Mouse (Mus musculus) MEL (cell line): ENCODE results near the gene Hcfc2. TPM values are rescaled to one million over a fixed set of nuclear protein-coding genes. Genes with fewer than 3 reads are reported as not detected.

Source experiments
- DNase-seq: peaks from one replicate; pipeline ENCODE4 v3.0.0; 2011; ENCODE audit warnings: low read depth, low spot score
- H3K27ac ChIP-seq: 2 replicates; pipeline ENCODE4 v1.5.1; 2012; ENCODE audit warnings: low read depth, mild to moderate bottlenecking, control low read depth, low read length, moderate library complexity; ENCODE audit not compliant: control insufficient read depth
- H3K27me3 ChIP-seq, 2 experiments: fragments of 150-350 bp in 1 of 2; sonication (generic) in 1 of 2; 2 replicates each; pipeline ENCODE4 v1.6.1; 2012; ENCODE audit warnings: low read length in 2 of 2, mild to moderate bottlenecking in 2 of 2, improper control_type of control experiment in 1 of 2, moderate library complexity in 1 of 2; ENCODE audit not compliant: insufficient read depth in 2 of 2, control insufficient read depth in 1 of 2
- H3K36me3 ChIP-seq, 2 experiments: 2 replicates each; pipeline ENCODE4 v1.6.1; 2012 to 2014; ENCODE audit warnings: low read length in 2 of 2, improper control_type of control experiment in 1 of 2, inconsistent platforms in 1 of 2, mild to moderate bottlenecking in 1 of 2; ENCODE audit not compliant: insufficient read depth in 2 of 2, control insufficient read depth in 1 of 2
- H3K4me1 ChIP-seq, 2 experiments: fragments of 150-350 bp in 1 of 2; sonication (generic) in 1 of 2; 2 replicates each; pipeline ENCODE4 v1.6.1; 2012; ENCODE audit warnings: low read length in 2 of 2, improper control_type of control experiment in 1 of 2, mild to moderate bottlenecking in 1 of 2; ENCODE audit not compliant: insufficient read depth in 2 of 2, control insufficient read depth in 1 of 2
- H3K4me3 ChIP-seq, 2 experiments: fragments of 150-350 bp in 1 of 2; sonication (generic) in 1 of 2; 2 replicates each; pipeline ENCODE4 v1.5.1; 2012; ENCODE audit warnings: low read depth in 2 of 2, low read length in 2 of 2, mild to moderate bottlenecking in 2 of 2, moderate library complexity in 2 of 2, control low read depth in 1 of 2, improper control_type of control experiment in 1 of 2; ENCODE audit not compliant: control insufficient read depth in 1 of 2, insufficient read depth in 1 of 2
- H3K79me2 ChIP-seq: 2 replicates; pipeline ENCODE4 v1.6.1; 2012; ENCODE audit warnings: mild to moderate bottlenecking, low read length, moderate library complexity; ENCODE audit not compliant: control insufficient read depth, poor library complexity, insufficient read depth
- H3K9ac ChIP-seq: 2 replicates; pipeline ENCODE4 v1.6.1; 2012; ENCODE audit warnings: low read depth, mild to moderate bottlenecking, control low read depth, low read length, moderate library complexity; ENCODE audit not compliant: control insufficient read depth, poor library complexity, severe bottlenecking
- H3K9me3 ChIP-seq: fragments of 150-350 bp; sonication (generic); replicated peaks from 2 replicates; pipeline ENCODE4 v1.6.1; 2012; ENCODE audit warnings: mild to moderate bottlenecking, low read length, improper control_type of control experiment, moderate library complexity; ENCODE audit not compliant: insufficient read depth
- BHLHE40 ChIP-seq: IDR thresholded peaks from 2 replicates; pipeline ENCODE4 v1.6.1; 2012; ENCODE audit warnings: low read depth, mild to moderate bottlenecking, inconsistent platforms, low read length, improper control_type of control experiment, borderline replicate concordance
- CHD1 ChIP-seq: IDR thresholded peaks from 2 replicates; pipeline ENCODE4 v1.6.1; 2012; ENCODE audit warnings: low read depth, mild to moderate bottlenecking, inconsistent platforms, low read length, improper control_type of control experiment
- CHD2 ChIP-seq: IDR thresholded peaks from 2 replicates; pipeline ENCODE4 v1.6.1; 2011; ENCODE audit warnings: low read length, improper control_type of control experiment
- EP300 ChIP-seq, 2 experiments: IDR thresholded peaks; 2 replicates each; pipeline ENCODE4 v1.6.1; 2011; ENCODE audit warnings: improper control_type of control experiment in 2 of 2, low read length in 2 of 2, low read depth in 1 of 2, mild to moderate bottlenecking in 1 of 2
- ETS1 ChIP-seq: IDR thresholded peaks from 2 replicates; pipeline ENCODE4 v1.6.1; 2012; ENCODE audit warnings: low read depth, mild to moderate bottlenecking, inconsistent platforms, low read length, improper control_type of control experiment, moderate library complexity
- GABPA ChIP-seq: IDR thresholded peaks from 2 replicates; pipeline ENCODE4 v1.6.1; 2012; ENCODE audit warnings: low read depth, mild to moderate bottlenecking, inconsistent platforms, low read length, improper control_type of control experiment, moderate library complexity
- HCFC1 ChIP-seq: IDR thresholded peaks from 2 replicates; pipeline ENCODE4 v1.6.1; 2012; ENCODE audit warnings: low read depth, mild to moderate bottlenecking, inconsistent platforms, low read length, improper control_type of control experiment, moderate library complexity
- JUND ChIP-seq: IDR thresholded peaks from 2 replicates; pipeline ENCODE4 v1.6.1; 2011; ENCODE audit warnings: low read depth, mild to moderate bottlenecking, improper control_type of control experiment, low read length
- KAT2A ChIP-seq: conservative IDR thresholded peaks from 2 replicates; pipeline ENCODE4 v1.6.1; 2012; ENCODE audit warnings: low read depth, low read length, improper control_type of control experiment, inconsistent platforms
- MAX ChIP-seq: IDR thresholded peaks from 2 replicates; pipeline ENCODE4 v1.6.1; 2011; ENCODE audit warnings: low read length, improper control_type of control experiment
- MAZ ChIP-seq: IDR thresholded peaks from 2 replicates; pipeline ENCODE4 v1.6.1; 2012; ENCODE audit warnings: low read depth, mild to moderate bottlenecking, inconsistent platforms, low read length, improper control_type of control experiment
- MXI1 ChIP-seq: IDR thresholded peaks from 2 replicates; pipeline ENCODE4 v1.6.1; 2011; ENCODE audit warnings: mild to moderate bottlenecking, low read depth, low read length, improper control_type of control experiment
- NRF1 ChIP-seq: IDR thresholded peaks from 2 replicates; pipeline ENCODE4 v1.6.1; 2014; ENCODE audit warnings: low read depth, mild to moderate bottlenecking, inconsistent platforms, low read length, improper control_type of control experiment, moderate library complexity; ENCODE audit not compliant: poor library complexity, insufficient read depth, severe bottlenecking
- POLR2AphosphoS2 ChIP-seq: IDR thresholded peaks from 2 replicates; pipeline ENCODE4 v1.6.1; 2011; ENCODE audit warnings: low read length, improper control_type of control experiment
- RAD21 ChIP-seq: IDR thresholded peaks from 2 replicates; pipeline ENCODE4 v1.6.1; 2011; ENCODE audit warnings: mild to moderate bottlenecking, low read depth, low read length, improper control_type of control experiment
- SIN3A ChIP-seq: IDR thresholded peaks from 2 replicates; pipeline ENCODE4 v1.6.1; 2012; ENCODE audit warnings: low read length, improper control_type of control experiment, inconsistent platforms
- SMC3 ChIP-seq: IDR thresholded peaks from 2 replicates; pipeline ENCODE4 v1.6.1; 2011; ENCODE audit warnings: low read depth, low read length, improper control_type of control experiment
- TAL1 ChIP-seq: IDR thresholded peaks from 2 replicates; pipeline ENCODE4 v1.6.1; 2012; ENCODE audit warnings: mild to moderate bottlenecking, inconsistent platforms, low read length, moderate library complexity, mixed read lengths
- USF2 ChIP-seq, 2 experiments: IDR thresholded peaks; 2 replicates each; pipeline ENCODE4 v1.6.1; 2011 to 2012; ENCODE audit warnings: improper control_type of control experiment in 2 of 2, low read length in 2 of 2, borderline replicate concordance in 1 of 2, inconsistent platforms in 1 of 2, low read depth in 1 of 2, mild to moderate bottlenecking in 1 of 2; ENCODE audit not compliant: insufficient read depth in 1 of 2
- ZC3H11A ChIP-seq: IDR thresholded peaks from 2 replicates; pipeline ENCODE4 v1.6.1; 2012; ENCODE audit warnings: low read depth, mild to moderate bottlenecking, inconsistent platforms, low read length, improper control_type of control experiment
- polyA plus RNA-seq, 2 experiments: library from polyadenylated mRNA; stranded (reverse) in 1 of 2; unstranded in 1 of 2; fragments of >175 nt in 1 of 2; fragments of >200 nt in 1 of 2; gene quantifications; 2 replicates each; pipeline versions ENCODE4 v1.2.1 to v1.2.4; 2012; ENCODE audit warnings: low replicate concordance in 2 of 2, low read depth in 1 of 2; ENCODE audit not compliant: insufficient read length in 2 of 2, insufficient read depth in 1 of 2, missing spikeins in 1 of 2
- total RNA-seq: library from RNA; depleted of rRNA; stranded (reverse); fragments of 300-350 nt; gene quantifications from 2 replicates; pipeline ENCODE4 v1.2.3, GENCODE M21; 2012

Hcfc2 gene
- total and polyA plus RNA-seq, 3 experiments = 20.9 to 21.0 TPM; not detected in 1

GRCm38 (mm10) chr10:82699296-82699941, 3.5 kb downstream of the Hcfc2 start (continued):
- TF ChIP-seq USF2 (IDR thresholded peaks at IDR 0.05; ENCODE audit: borderline replicate concordance in 1 of 2, insufficient read depth in 1 of 2, low read depth in 1 of 2, low read length in 2 of 2) = no peak
- peak; percentile 72 for TF ChIP-seq SIN3A
- no peak for TF ChIP-seq NRF1
- TF ChIP-seq CHD1 = no peak
- TF ChIP-seq JUND = no peak

GRCm38 (mm10) chr10:82741354-82741753, 45.4 kb downstream of the Hcfc2 start:
- H3K36me3 ChIP-seq = peaks cover 4 to 11% of the 10 kb centered on the region in 2 experiments
- H3K4me1 ChIP-seq = peaks cover 3 to 8% of the 10 kb centered on the region in 2 experiments
- H3K79me2 ChIP-seq = no peaks in the 10 kb centered on the region
- H3K27ac ChIP-seq = no peak overlapping the region
- H3K9me3 ChIP-seq = no peaks in the 10 kb centered on the region
- no peaks in the 10 kb centered on the region for H3K27me3 ChIP-seq
- no peak overlapping the region for H3K9ac ChIP-seq
- H3K4me3 ChIP-seq = no peak overlapping the region
- TF ChIP-seq BHLHE40 = no peak
- no peak for TF ChIP-seq RAD21
- no peak for TF ChIP-seq ETS1
- no peak for TF ChIP-seq CHD2
- no peak for TF ChIP-seq USF2 (IDR thresholded peaks at IDR 0.05; ENCODE audit: borderline replicate concordance in 1 of 2, insufficient read depth in 1 of 2, low read depth in 1 of 2, low read length in 2 of 2)
- no peak for TF ChIP-seq HCFC1
- TF ChIP-seq GABPA = no peak
- no peak for TF ChIP-seq SIN3A
- TF ChIP-seq EP300 (IDR thresholded peaks at IDR 0.05; ENCODE audit: low read depth in 1 of 2, low read length in 2 of 2) = no peak
- TF ChIP-seq MXI1 = no peak
- no peak for TF ChIP-seq KAT2A
- TF ChIP-seq MAZ = no peak
- TF ChIP-seq TAL1 = no peak
- no peak for TF ChIP-seq CHD1
- no peak for TF ChIP-seq SMC3
- no peak for TF ChIP-seq POLR2AphosphoS2
- TF ChIP-seq MAX = no peak
- DNase-seq = no peak

- Histone ChIP-seq H3K9me3 (no peaks in the 10 kb centered on the region), H3K36me3 (peaks cover 7 to 11% of the 10 kb centered on the region in 2 experiments), H3K4me1 (peaks cover 3 to 8% of the 10 kb centered on the region in 2 experiments), H3K27ac (no peak overlapping the region), H3K79me2 (no peaks in the 10 kb centered on the region), H3K9ac (no peak overlapping the region), H3K27me3 (no peaks in the 10 kb centered on the region), H3K4me3 (no peak overlapping the region)
- DNase-seq = no peak
- TF ChIP-seq USF2 (IDR thresholded peaks at IDR 0.05; ENCODE audit: borderline replicate concordance in 1 of 2, insufficient read depth in 1 of 2, low read depth in 1 of 2, low read length in 2 of 2) (no peak), ETS1 (no peak), TAL1 (no peak), ZC3H11A (no peak)
Observed at GRCm38 (mm10) chr10:82741876-82742275, 45.9 kb downstream of the Hcfc2 start.
